Mouse (Mus musculus) forebrain, embryonic 11.5 days (tissue): ENCODE data around the gene Slc10a7. TPM values are rescaled to one million over a fixed set of nuclear protein-coding genes. Genes with fewer than 3 reads are reported as not detected.

Experiments
- ATAC-seq: fragments of 200-750 bp; cut with Nextera tagmentation; replicated peaks from 2 replicates; pipeline ENCODE4 v1.8.0; 2017; ENCODE audit warnings: moderate TSS enrichment; ENCODE audit not compliant: low FRiP score
- DNase-seq: peaks from one replicate; pipeline ENCODE4 v3.0.0-alpha.2; 2017; ENCODE audit warnings: low spot score
- H3K27ac ChIP-seq: fragments of 300-500 bp; sonication (generic); 2 replicates; pipeline ENCODE4 v1.5.1; 2014; ENCODE audit warnings: low read depth, low read length
- H3K27me3 ChIP-seq: fragments of 300-500 bp; sonication (generic); 2 replicates; pipeline ENCODE4 v1.6.1; 2014; ENCODE audit warnings: mild to moderate bottlenecking, low read length, mixed read lengths; ENCODE audit not compliant: control insufficient read depth, insufficient read depth
- H3K36me3 ChIP-seq: fragments of 300-500 bp; sonication (generic); 2 replicates; pipeline ENCODE4 v1.6.1; 2014; ENCODE audit warnings: mild to moderate bottlenecking, low read length, moderate library complexity, mixed read lengths; ENCODE audit not compliant: control insufficient read depth, insufficient read depth
- H3K4me1 ChIP-seq: fragments of 300-500 bp; sonication (generic); replicated peaks from 2 replicates; pipeline ENCODE4 v1.6.1; 2014; ENCODE audit warnings: low read length, mixed read lengths; ENCODE audit not compliant: control insufficient read depth, insufficient read depth
- H3K4me2 ChIP-seq: fragments of 300-500 bp; sonication (generic); 2 replicates; pipeline ENCODE4 v1.6.1; 2014; ENCODE audit warnings: low read depth, mild to moderate bottlenecking, low read length, moderate library complexity, mixed read lengths; ENCODE audit not compliant: severe bottlenecking
- H3K4me3 ChIP-seq: fragments of 300-500 bp; sonication (generic); 2 replicates; pipeline ENCODE4 v1.5.1; 2014; ENCODE audit warnings: low read depth, low read length
- H3K9ac ChIP-seq: fragments of 300-500 bp; sonication (generic); 2 replicates; pipeline ENCODE4 v1.6.1; 2014; ENCODE audit warnings: low read length
- H3K9me3 ChIP-seq: fragments of 300-500 bp; sonication (generic); 2 replicates; pipeline ENCODE4 v1.6.1; 2016; ENCODE audit warnings: low read length, mixed read lengths; ENCODE audit not compliant: control insufficient read depth
- WGBS: fragments of 180-500 bp; shearing (Covaris S2); extraction: QIAGEN DNeasy Blood & Tissue Kit; methylation state at CpG from one replicate; pipeline ENCODE4 v1.1.7; 2014; 5-methylcytosine and 5-hydroxymethylcytosine counted together
- polyA plus RNA-seq: library from polyadenylated mRNA; unstranded; fragments of >200 nt; fragmentation: Nextera tagmentation; extraction: Ambion mirVana; gene quantifications from 2 replicates; pipeline ENCODE4 v1.2.1, GENCODE M21; 2014

The Slc10a7 gene
- polyA plus RNA-seq, 1 experiment from 2014 or later: 8.5 TPM

DNA sequence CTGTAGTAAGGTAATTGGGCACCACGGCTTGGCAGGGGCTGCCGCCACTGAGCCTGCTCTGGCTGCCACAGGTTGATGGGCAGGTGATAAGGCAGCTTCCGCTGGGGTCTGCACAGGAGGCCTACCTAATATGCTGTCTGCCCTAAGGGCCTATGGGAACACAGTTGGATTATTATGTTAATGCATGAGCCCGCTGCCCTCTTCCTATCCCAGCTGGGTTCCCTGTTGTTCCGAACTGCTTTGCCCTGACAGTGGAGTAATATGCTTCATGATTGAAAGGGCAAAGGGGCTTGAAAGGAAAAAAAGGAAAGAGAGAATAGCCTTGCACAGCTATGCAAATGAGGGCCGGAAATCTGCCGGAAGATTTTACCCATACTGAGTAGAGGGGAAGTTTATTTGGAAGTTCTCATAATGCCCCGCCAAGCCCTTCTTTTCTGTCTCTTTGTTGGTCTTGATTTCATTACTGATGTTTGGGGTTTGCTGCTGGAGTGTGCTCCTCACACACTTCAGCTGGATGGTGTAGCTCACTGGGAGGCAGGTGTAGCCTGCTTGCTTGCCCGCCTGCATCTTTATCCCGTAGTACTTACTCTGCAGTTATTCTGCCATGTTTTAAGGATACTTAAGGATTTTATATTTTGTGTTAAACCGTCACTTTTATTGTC lies 47.8 kb downstream of the Slc10a7 start:
- WGBS: 16% methylated on average over 11 of the region's 11 CpGs
- no peak overlapping the region for H3K4me3 ChIP-seq
- peak; percentile 57 for DNase-seq
- ATAC-seq: peak; percentile 91
- H3K27me3 ChIP-seq: no peaks in the 10 kb centered on the region
- H3K9me3 ChIP-seq: no peaks in the 10 kb centered on the region; the same call in 1 of the 2 replicates
- H3K4me1 ChIP-seq: peaks cover 5% of the 10 kb centered on the region; the same call in 1 of the 2 replicates
- H3K36me3 ChIP-seq: no peaks in the 10 kb centered on the region
- no peak overlapping the region for H3K27ac ChIP-seq
- no peak overlapping the region for H3K9ac ChIP-seq
- peak overlapping the region; percentile 16; the same call in 1 of the 2 replicates for H3K4me2 ChIP-seq

DNA sequence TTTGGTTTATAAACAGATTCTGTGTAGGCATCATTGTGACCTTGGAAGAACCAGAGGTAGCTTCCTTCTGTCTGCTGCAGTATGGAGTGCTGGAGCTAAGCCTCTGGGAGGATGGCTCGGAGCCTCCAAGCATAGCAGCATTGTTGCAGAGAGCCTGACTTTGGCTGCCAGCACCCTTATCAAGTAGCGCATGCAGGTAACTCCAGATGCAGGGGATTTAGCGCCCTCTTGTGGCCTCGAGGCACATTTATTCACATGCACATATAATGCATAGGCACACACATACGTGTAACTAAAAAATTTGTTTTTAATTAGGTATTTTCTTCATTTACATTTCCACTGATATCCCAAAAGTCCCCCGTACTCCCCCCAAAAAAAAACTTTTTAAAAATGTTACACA lies 52.5 kb downstream of the Slc10a7 start:
- Histone ChIP-seq H3K4me1 (peaks cover 2% of the 10 kb centered on the region; the same call in 1 of the 2 replicates), H3K27ac (no peak overlapping the region), H3K27me3 (no peaks in the 10 kb centered on the region), H3K4me2 (no peak overlapping the region), H3K9me3 (no peaks in the 10 kb centered on the region; the same call in 1 of the 2 replicates), H3K4me3 (no peak overlapping the region), H3K36me3 (no peaks in the 10 kb centered on the region), H3K9ac (no peak overlapping the region)
- no peak for ATAC-seq
- DNase-seq: no peak
- 89% methylated on average over 6 of the region's 6 CpGs for WGBS

DNA sequence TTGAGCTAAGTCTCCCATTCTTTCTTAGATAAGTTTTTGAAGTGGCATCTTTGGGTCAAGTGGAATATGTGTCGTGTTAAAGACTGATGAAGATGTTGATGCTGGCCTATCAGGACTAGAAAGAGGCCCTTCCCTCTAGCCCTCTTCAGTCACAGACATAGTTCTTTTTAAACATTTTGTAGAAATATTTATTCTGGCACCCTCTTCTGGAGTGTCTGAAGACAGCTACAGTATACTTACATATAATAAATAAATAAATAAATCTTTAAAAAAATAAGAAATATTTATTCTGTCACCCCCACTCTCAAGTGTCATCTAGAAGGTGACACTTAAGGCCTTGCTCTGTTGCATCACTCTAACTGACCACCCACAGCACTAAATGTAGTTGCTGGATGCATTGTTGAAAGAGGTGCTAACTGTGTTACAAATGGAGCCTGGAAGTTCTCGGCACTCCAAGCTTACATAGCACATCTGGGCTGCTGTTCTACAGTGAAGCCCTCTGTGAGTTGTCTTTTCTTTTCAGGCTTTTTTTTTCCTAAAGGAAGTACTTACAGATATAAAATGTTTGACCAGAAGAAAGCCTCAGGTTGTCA lies 54.4 kb downstream of the Slc10a7 start:
- Histone ChIP-seq H3K36me3 (no peaks in the 10 kb centered on the region), H3K9ac (no peak overlapping the region), H3K9me3 (no peaks in the 10 kb centered on the region; the same call in 1 of the 2 replicates), H3K4me1 (no peaks in the 10 kb centered on the region), H3K27me3 (no peaks in the 10 kb centered on the region), H3K27ac (no peak overlapping the region), H3K4me3 (no peak overlapping the region), H3K4me2 (no peak overlapping the region)
- 84% methylated on average over 2 of the region's 2 CpGs for WGBS
- no peak for DNase-seq
- ATAC-seq: no peak

DNA sequence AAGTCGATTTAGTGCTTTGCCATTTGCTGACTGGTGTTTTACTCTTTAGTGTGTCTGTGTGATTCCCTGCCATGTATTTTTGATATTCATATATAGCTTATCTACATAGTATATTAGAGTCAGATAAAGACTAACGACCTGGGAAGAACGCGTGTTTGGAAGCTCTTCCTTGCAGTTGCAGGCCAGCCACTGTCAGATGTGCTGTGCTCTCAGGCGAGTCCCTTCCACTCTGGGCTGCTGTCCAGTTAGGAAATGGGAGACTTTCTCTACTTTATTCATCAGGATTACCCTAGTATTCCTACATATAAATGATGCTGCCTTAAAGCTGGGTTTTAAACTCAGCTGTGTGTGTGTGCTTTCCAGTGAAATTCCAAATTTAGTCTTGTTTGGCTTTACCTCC lies 55.1 kb downstream of the Slc10a7 start:
- H3K9me3 ChIP-seq: no peaks in the 10 kb centered on the region; the same call in 1 of the 2 replicates
- H3K9ac ChIP-seq: no peak overlapping the region
- ATAC-seq (no peak), DNase-seq (no peak)
- no peaks in the 10 kb centered on the region for H3K4me1 ChIP-seq
- H3K27me3 ChIP-seq: no peaks in the 10 kb centered on the region
- H3K36me3 ChIP-seq: no peaks in the 10 kb centered on the region
- H3K4me3 ChIP-seq: no peak overlapping the region
- H3K4me2 ChIP-seq: no peak overlapping the region
- H3K27ac ChIP-seq: no peak overlapping the region
- 94% methylated on average over 5 of the region's 5 CpGs for WGBS

DNA sequence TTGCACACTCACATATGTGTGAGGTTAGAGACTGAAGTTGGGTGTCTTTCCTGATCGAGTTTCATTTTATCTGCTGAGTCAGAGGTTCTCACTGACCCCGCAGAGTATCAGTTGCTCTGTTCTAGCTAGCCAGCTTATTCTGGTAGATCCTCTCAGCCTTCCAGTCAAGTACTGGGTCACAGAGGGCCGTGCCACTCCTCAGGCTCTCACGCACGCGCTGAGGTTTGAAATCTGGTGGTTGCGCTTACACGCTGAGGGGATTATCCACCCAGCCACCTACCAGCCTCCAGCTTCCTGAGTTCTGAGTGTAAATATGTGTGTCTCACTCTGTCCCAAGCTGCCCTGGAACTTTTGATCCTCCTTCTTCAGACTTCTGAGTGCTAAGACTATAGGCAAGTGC lies 59.0 kb downstream of the Slc10a7 start:
- H3K36me3 ChIP-seq: no peaks in the 10 kb centered on the region
- no peak overlapping the region for H3K4me2 ChIP-seq
- H3K9ac ChIP-seq: no peak overlapping the region
- no peaks in the 10 kb centered on the region for H3K27me3 ChIP-seq
- DNase-seq (no peak), ATAC-seq (no peak)
- H3K4me1 ChIP-seq: peaks cover 2% of the 10 kb centered on the region; the same call in 1 of the 2 replicates
- H3K4me3 ChIP-seq: no peak overlapping the region
- 84% methylated on average over 8 of the region's 8 CpGs for WGBS
- H3K27ac ChIP-seq: no peak overlapping the region
- no peaks in the 10 kb centered on the region for H3K9me3 ChIP-seq

DNA sequence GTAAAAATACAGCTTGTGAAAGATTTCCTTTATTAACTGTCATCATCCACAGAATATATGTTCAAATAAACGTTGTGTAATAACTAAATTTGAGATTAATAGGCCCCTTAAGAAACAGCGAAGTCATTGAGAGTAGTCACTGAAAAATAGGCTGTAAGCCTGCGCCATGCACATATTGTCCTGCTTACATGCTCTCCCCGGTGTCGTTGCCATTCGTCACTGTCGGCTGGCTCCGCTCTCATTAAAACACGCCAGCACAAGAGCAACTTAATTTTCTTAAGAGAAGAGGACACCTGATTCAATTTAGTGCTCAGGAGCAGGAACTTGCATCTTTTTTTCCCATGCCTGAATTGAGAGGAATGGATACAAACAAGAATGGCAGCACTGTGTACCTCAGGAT lies 62.4 kb downstream of the Slc10a7 start:
- no peak overlapping the region for H3K9ac ChIP-seq
- no peaks in the 10 kb centered on the region for H3K27me3 ChIP-seq
- no peaks in the 10 kb centered on the region for H3K9me3 ChIP-seq
- no peaks in the 10 kb centered on the region for H3K36me3 ChIP-seq
- ATAC-seq: no peak
- WGBS: 62% methylated on average over 9 of the region's 9 CpGs
- H3K4me2 ChIP-seq: no peak overlapping the region
- no peak overlapping the region for H3K27ac ChIP-seq
- no peak for DNase-seq
- peaks cover 2% of the 10 kb centered on the region; the same call in 1 of the 2 replicates for H3K4me1 ChIP-seq
- no peak overlapping the region for H3K4me3 ChIP-seq

DNA sequence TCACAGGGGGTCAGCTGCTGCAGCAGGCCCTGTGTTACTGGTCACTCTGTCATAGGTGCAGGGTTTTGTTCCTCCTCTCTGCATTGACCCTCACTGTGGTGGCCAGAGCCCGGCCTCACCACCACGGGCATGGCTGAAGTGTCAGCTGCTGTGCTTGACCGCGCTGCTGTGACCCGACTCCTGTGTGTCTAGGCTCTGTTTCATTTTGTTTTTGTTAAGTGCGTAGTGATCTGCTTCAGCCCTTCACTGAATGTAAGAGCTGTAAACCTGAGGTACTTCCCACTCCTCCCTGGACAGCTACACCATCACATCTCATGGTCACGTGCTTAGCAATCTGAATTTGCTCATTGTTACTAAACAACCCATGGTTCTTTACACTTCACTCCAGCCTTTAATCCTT lies 65.1 kb downstream of the Slc10a7 start:
- peaks cover 11% of the 10 kb centered on the region; the same call in 1 of the 2 replicates for H3K4me1 ChIP-seq
- DNase-seq (no peak), ATAC-seq (no peak)
- H3K4me3 ChIP-seq: no peak overlapping the region
- H3K27ac ChIP-seq: no peak overlapping the region
- H3K9me3 ChIP-seq: no peaks in the 10 kb centered on the region
- H3K36me3 ChIP-seq: no peaks in the 10 kb centered on the region
- H3K9ac ChIP-seq: no peak overlapping the region
- H3K4me2 ChIP-seq: no peak overlapping the region
- 82% methylated on average over 7 of the region's 7 CpGs for WGBS
- no peaks in the 10 kb centered on the region for H3K27me3 ChIP-seq

DNA sequence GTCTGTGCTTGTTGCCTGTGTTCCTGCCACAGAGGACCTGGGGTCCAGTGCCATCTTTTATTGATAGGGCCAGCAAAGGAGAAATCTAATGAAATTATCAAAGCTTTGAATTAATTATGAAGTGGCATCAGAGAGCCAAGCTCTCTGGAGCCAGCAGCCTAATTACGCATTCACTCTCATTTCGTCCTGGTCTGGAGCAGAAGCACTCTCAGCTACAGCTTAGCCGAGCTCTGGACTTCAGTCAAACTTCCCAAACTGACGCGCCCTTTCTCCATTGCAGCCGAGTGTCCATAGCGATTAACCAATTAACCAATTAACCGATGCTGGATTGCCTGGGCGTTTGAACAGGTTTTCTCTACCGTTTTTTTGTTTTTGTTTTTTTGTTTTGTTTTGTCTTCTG lies 68.4 kb downstream of the Slc10a7 start:
- Histone ChIP-seq H3K27ac (no peak overlapping the region), H3K27me3 (no peaks in the 10 kb centered on the region), H3K4me2 (no peak overlapping the region), H3K9ac (no peak overlapping the region), H3K4me3 (no peak overlapping the region), H3K4me1 (peaks cover 9% of the 10 kb centered on the region; the same call in 1 of the 2 replicates), H3K9me3 (no peaks in the 10 kb centered on the region), H3K36me3 (no peaks in the 10 kb centered on the region)
- ATAC-seq (no peak), DNase-seq (no peak)
- whole genome bisulfite sequencing: 20% methylated on average over 10 of the region's 10 CpGs

DNA sequence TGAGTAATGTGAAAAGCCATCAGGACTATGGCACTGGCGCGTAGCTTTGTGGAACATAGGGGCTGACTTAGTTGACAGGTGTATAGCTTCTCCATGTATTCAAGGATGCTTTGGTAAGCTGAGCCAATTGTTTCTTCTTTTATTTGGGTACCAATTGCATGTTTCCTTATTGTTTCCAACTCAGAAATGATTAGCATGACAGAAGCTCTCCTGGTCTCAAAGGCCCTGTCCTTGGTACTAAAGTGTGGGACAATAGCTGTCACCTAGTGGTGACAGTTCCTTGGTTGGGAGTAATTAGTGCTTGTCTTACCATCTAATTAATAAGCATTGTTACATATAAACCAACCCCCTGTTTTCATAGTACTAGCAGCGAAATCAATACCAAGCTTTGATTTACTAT lies 68.9 kb downstream of the Slc10a7 start:
- Histone ChIP-seq H3K4me3 (no peak overlapping the region), H3K4me1 (peaks cover 9% of the 10 kb centered on the region; the same call in 1 of the 2 replicates), H3K9me3 (no peaks in the 10 kb centered on the region), H3K36me3 (no peaks in the 10 kb centered on the region), H3K27ac (no peak overlapping the region), H3K9ac (no peak overlapping the region), H3K27me3 (no peaks in the 10 kb centered on the region), H3K4me2 (no peak overlapping the region)
- WGBS: 28% methylated on average over 3 of the region's 3 CpGs
- ATAC-seq (no peak), DNase-seq (no peak)
